Mouse (Mus musculus): Measurements from ENCODE around the gene Ptgfrn. TPM values are rescaled to one million over a fixed set of nuclear protein-coding genes. Genes with fewer than 3 reads are reported as not detected.

Ptgfrn gene
- polyA plus RNA-seq, 1 experiment from 2014 or later: 2.0 TPM

DNA sequence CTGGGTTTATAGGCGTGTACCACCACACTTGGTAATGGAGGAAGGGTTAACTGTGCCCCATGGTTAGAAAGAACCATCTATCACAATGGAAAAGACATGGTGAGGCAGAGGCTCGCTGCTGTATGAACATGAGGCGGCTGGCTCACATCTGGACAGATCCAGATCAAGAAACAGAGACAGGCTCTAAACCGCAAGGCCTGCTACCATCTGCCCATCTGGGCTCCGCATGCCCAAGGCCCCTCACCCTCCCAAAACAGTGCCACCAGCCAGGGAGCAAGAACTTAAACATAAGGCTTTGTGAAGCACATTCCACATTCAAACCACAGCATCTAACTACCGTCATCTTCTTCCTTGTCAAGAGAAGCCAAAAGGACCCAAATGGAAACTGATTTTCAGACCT lies 22.9 kb upstream of the Ptgfrn start:
- no peak for DNase-seq (ENCODE audit: low spot score)
- H3K4me1 ChIP-seq (replicated peaks): peaks cover 28% of the 10 kb centered on the region
- 90% methylated on average over 6 of the region's 6 CpGs for WGBS
- no peaks in the 10 kb centered on the region for H3K27me3 ChIP-seq (ENCODE audit: insufficient read depth, poor library complexity, severe bottlenecking)
- no peak overlapping the region for H3K4me3 ChIP-seq
- no peak overlapping the region for H3K27ac ChIP-seq
- H3K9me3 ChIP-seq: no peaks in the 10 kb centered on the region
- H3K36me3 ChIP-seq: no peaks in the 10 kb centered on the region

GRCm38 (mm10) chr3:101131772-101132171 lies 21.7 kb upstream of the Ptgfrn start:
- Histone ChIP-seq H3K4me1 (replicated peaks) (peaks cover 24% of the 10 kb centered on the region), H3K36me3 (no peaks in the 10 kb centered on the region), H3K4me3 (no peak overlapping the region), H3K27ac (no peak overlapping the region), H3K9me3 (no peaks in the 10 kb centered on the region), H3K27me3 (ENCODE audit: insufficient read depth, poor library complexity, severe bottlenecking) (no peaks in the 10 kb centered on the region)
- no peak for DNase-seq (ENCODE audit: low spot score)
- 91% methylated on average over 5 of the region's 5 CpGs for WGBS

- Histone ChIP-seq H3K27ac (peak overlapping the region; percentile 60), H3K27me3 (ENCODE audit: insufficient read depth, poor library complexity, severe bottlenecking) (no peaks in the 10 kb centered on the region), H3K9me3 (no peaks in the 10 kb centered on the region), H3K4me1 (replicated peaks) (peaks cover 15% of the 10 kb centered on the region), H3K4me3 (peak overlapping the region; percentile 33), H3K36me3 (no peaks in the 10 kb centered on the region)
- DNase-seq (ENCODE audit: low spot score): peak; percentile 60
- WGBS: 3% methylated on average over 11 of the region's 11 CpGs
Measured at GRCm38 (mm10) chr3:101130526-101130925, 20.4 kb upstream of the Ptgfrn start.

GRCm38 (mm10) chr3:101129620-101130019 lies 19.5 kb upstream of the Ptgfrn start:
- Histone ChIP-seq H3K9me3 (no peaks in the 10 kb centered on the region), H3K4me3 (no peak overlapping the region), H3K36me3 (no peaks in the 10 kb centered on the region), H3K4me1 (replicated peaks) (peaks cover 15% of the 10 kb centered on the region), H3K27ac (peak overlapping the region; percentile 35), H3K27me3 (ENCODE audit: insufficient read depth, poor library complexity, severe bottlenecking) (no peaks in the 10 kb centered on the region)
- 73% methylated on average over 3 of the region's 3 CpGs for WGBS
- no peak for DNase-seq (ENCODE audit: low spot score)

GRCm38 (mm10) chr3:101129090-101129489 lies 19.0 kb upstream of the Ptgfrn start:
- Histone ChIP-seq H3K27me3 (ENCODE audit: insufficient read depth, poor library complexity, severe bottlenecking) (no peaks in the 10 kb centered on the region), H3K4me3 (no peak overlapping the region), H3K4me1 (replicated peaks) (peaks cover 15% of the 10 kb centered on the region), H3K27ac (no peak overlapping the region), H3K9me3 (no peaks in the 10 kb centered on the region), H3K36me3 (no peaks in the 10 kb centered on the region)
- no peak for DNase-seq (ENCODE audit: low spot score)

DNA sequence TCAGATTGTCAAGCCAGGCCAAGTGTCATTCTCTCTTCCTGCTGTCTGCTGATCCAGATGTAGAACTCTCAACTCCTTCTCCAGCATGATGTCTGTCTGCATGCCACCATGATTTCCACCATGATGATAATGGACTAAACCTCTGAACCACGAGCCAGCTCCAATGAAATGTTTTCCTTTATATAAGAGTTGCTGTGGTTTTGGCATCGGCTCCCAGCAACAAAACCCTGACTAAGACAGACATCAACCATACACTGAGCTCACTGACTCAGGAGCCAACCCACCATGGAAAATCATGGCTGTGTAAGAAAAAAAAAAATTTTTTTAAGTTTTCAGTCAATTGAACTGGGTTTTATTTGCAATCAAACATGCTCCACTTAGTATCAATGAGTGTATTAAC lies 17.7 kb upstream of the Ptgfrn start:
- no peaks in the 10 kb centered on the region for H3K36me3 ChIP-seq
- no peak overlapping the region for H3K4me3 ChIP-seq
- H3K9me3 ChIP-seq: no peaks in the 10 kb centered on the region
- H3K27me3 ChIP-seq (ENCODE audit: insufficient read depth, poor library complexity, severe bottlenecking): no peaks in the 10 kb centered on the region
- DNase-seq (ENCODE audit: low spot score): no peak
- H3K27ac ChIP-seq: no peak overlapping the region
- peaks cover 11% of the 10 kb centered on the region for H3K4me1 ChIP-seq (replicated peaks)
- 90% methylated on average over 2 of the region's 2 CpGs for WGBS

DNA sequence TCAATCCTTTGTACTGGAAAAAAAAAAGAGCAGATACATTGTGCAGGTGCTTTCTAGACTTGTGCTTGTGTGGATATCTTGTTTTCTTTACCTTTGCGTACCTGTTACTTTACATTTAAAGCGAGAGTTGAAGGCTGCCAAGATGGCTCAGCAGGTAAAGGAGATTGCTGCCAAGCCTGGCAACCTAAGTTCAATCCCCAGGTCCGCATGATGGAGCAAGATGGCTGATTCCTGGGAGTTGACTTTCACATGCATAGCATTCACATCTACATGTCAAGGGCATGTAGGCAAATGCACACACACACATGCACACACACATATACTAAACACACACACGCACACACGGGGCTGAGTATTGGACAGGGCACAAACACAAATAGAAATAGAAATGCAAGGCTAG lies 14.6 kb upstream of the Ptgfrn start:
- 93% methylated on average over 5 of the region's 5 CpGs for WGBS
- no peaks in the 10 kb centered on the region for H3K27me3 ChIP-seq (ENCODE audit: insufficient read depth, poor library complexity, severe bottlenecking)
- no peaks in the 10 kb centered on the region for H3K36me3 ChIP-seq
- H3K9me3 ChIP-seq: no peaks in the 10 kb centered on the region
- no peak overlapping the region for H3K4me3 ChIP-seq
- no peak for DNase-seq (ENCODE audit: low spot score)
- H3K27ac ChIP-seq: no peak overlapping the region
- H3K4me1 ChIP-seq (replicated peaks): peaks cover 2% of the 10 kb centered on the region; the same call in 1 of the 2 replicates

DNA sequence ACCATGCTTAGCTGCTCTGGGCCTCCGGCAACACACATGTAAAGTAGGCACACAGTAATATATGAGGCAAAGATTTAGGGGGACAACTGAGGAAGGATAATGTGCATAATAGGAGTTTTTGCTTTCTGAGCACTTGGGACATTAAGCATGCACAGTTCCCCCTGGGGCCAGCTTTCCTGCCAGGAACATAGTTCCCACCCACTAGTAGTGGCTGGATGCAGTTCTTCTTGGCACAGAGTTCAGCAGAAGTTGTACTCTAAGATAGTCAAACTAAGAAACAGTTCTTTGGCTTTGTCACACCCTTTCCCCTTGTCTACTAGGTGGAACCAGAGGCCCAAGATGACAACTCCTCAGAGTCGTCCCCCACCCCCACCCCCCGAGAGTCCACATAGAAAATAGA lies 12.4 kb upstream of the Ptgfrn start:
- no peak overlapping the region for H3K27ac ChIP-seq
- H3K36me3 ChIP-seq: no peaks in the 10 kb centered on the region
- WGBS: 85% methylated on average over 3 of the region's 3 CpGs
- H3K27me3 ChIP-seq (ENCODE audit: insufficient read depth, poor library complexity, severe bottlenecking): no peaks in the 10 kb centered on the region
- H3K4me3 ChIP-seq: no peak overlapping the region
- H3K4me1 ChIP-seq (replicated peaks): no peaks in the 10 kb centered on the region
- no peaks in the 10 kb centered on the region for H3K9me3 ChIP-seq
- DNase-seq (ENCODE audit: low spot score): no peak

DNA sequence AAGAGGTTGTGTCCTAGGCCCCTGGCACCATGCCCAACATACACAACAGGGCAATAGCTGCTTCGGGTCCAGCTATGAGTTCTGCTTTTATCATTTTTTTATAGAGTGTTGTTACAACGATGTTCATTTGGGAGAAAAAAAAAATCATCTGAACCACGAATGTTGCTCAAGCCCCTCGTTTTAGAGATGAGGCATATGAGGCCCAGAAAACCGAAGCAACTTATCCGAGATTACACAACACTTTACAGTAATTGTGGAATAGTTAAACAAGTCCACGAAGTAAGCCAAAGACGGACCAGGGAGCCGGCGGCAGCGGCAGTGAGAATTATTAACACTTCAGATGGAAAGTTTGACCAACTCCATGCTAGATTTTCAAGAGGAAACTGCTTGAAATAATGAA lies 7.7 kb upstream of the Ptgfrn start:
- H3K4me3 ChIP-seq: no peak overlapping the region
- H3K4me1 ChIP-seq (replicated peaks): peaks cover 9% of the 10 kb centered on the region; the same call in 1 of the 2 replicates
- H3K9me3 ChIP-seq: no peaks in the 10 kb centered on the region
- 95% methylated on average over 11 of the region's 11 CpGs for WGBS
- H3K27ac ChIP-seq: no peak overlapping the region
- no peaks in the 10 kb centered on the region for H3K36me3 ChIP-seq
- DNase-seq (ENCODE audit: low spot score): no peak
- H3K27me3 ChIP-seq (ENCODE audit: insufficient read depth, poor library complexity, severe bottlenecking): 0 out of 2 replicates have a peak, but pooled peaks cover 2% of the 10 kb centered on the region

DNA sequence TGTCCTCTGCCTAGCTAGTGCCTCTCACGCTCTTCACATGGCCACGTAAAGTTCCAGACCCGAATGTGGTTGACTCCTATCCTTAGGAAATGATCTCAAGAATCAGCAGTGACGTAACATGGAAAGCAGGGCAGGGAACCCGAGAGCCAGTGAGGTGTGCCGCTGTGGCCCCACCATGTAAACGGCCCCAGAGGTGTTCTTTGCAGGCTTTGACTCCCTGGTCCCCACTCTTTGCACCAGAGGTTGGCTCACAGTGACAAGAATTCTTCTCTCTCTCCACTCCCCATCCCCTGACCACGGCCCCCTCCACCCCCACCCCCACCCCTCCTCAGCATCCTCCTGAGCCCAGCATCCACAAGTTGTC lies 7.3 kb upstream of the Ptgfrn start:
- peaks cover 9% of the 10 kb centered on the region; the same call in 1 of the 2 replicates for H3K4me1 ChIP-seq (replicated peaks)
- peak overlapping the region; percentile 69 for H3K27ac ChIP-seq
- no peaks in the 10 kb centered on the region for H3K36me3 ChIP-seq
- DNase-seq (ENCODE audit: low spot score): no peak
- H3K4me3 ChIP-seq: no peak overlapping the region
- peaks cover 6% of the 10 kb centered on the region; the same call in 1 of the 2 replicates for H3K27me3 ChIP-seq (ENCODE audit: insufficient read depth, poor library complexity, severe bottlenecking)
- H3K9me3 ChIP-seq: no peaks in the 10 kb centered on the region
- WGBS: 93% methylated on average over 8 of the region's 8 CpGs

- H3K4me1 ChIP-seq (replicated peaks): peaks cover 14% of the 10 kb centered on the region; the same call in 1 of the 2 replicates
- no peak overlapping the region for H3K4me3 ChIP-seq
- DNase-seq (ENCODE audit: low spot score): no peak
- peak overlapping the region; percentile 69 for H3K27ac ChIP-seq
- H3K36me3 ChIP-seq: no peaks in the 10 kb centered on the region
- 62% methylated on average over 25 of the region's 25 CpGs for whole genome bisulfite sequencing
- H3K9me3 ChIP-seq: no peaks in the 10 kb centered on the region
- peaks cover 13% of the 10 kb centered on the region; the same call in 1 of the 2 replicates for H3K27me3 ChIP-seq (ENCODE audit: insufficient read depth, poor library complexity, severe bottlenecking)
Measured at GRCm38 (mm10) chr3:101116431-101117385, 6.6 kb upstream of the Ptgfrn start.

DNA sequence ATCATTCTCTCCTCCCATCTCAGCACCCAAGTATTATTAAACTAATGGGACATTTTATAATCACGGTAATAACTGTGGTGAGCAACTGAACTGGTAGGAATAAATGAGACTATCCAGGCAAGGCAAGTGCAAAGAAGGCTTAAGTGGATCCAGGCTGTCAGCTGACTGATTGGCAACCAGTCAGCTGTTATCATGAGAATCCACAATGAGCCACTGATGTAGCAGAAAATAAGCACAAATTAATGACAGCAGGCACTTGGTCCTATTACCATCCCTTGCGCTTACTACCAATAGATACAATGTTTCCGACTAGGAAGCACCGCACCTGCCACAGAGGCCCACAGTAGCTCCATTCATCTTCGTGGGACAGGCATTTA lies 2.4 kb upstream of the Ptgfrn start:
- no peak overlapping the region for H3K27ac ChIP-seq
- 92% methylated on average over 5 of the region's 5 CpGs for WGBS
- DNase-seq (ENCODE audit: low spot score): no peak
- peaks cover 53% of the 10 kb centered on the region for H3K4me1 ChIP-seq (replicated peaks)
- peaks cover 37% of the 10 kb centered on the region for H3K27me3 ChIP-seq (ENCODE audit: insufficient read depth, poor library complexity, severe bottlenecking)
- H3K9me3 ChIP-seq: no peaks in the 10 kb centered on the region
- no peak overlapping the region for H3K4me3 ChIP-seq
- no peaks in the 10 kb centered on the region for H3K36me3 ChIP-seq

DNA sequence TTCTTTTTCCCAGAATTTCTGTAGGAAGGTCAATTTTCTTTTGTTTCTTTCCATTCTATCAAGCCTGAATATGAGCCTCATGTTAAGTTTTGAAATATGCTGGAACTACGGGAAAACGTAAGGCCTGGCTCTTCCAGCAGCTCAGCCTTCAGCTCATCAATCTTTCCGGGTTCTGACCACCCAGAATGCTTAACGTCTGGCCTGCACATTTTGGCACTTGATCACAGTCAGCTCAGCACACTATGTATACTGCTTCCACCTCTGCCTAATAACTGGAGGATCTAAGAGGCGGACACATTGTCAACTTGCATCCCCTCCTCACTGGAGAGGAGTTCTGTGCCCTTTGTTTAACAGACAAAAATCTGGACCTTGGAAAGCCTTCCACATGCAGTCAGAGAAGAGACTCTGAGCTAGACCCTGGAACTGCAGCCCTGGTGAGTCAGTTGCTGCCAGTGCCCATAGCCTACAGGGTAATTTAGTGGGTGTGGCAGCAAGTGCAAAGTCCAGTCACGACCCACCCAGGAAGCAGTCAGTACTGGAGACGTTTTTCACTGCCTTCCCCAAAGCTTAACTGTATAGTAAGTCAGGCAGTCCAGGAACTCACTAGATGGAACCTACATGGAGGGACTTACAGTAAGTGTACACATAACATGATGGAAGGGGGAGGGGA lies 1.9 kb upstream of the Ptgfrn start:
- WGBS: 50% methylated on average over 7 of the region's 7 CpGs
- no peak overlapping the region for H3K27ac ChIP-seq
- no peak for DNase-seq (ENCODE audit: low spot score)
- H3K4me1 ChIP-seq (replicated peaks): peaks cover 56% of the 10 kb centered on the region
- no peaks in the 10 kb centered on the region for H3K9me3 ChIP-seq
- H3K4me3 ChIP-seq: no peak overlapping the region
- peaks cover 37% of the 10 kb centered on the region for H3K27me3 ChIP-seq (ENCODE audit: insufficient read depth, poor library complexity, severe bottlenecking)
- H3K36me3 ChIP-seq: no peaks in the 10 kb centered on the region

All from hindbrain, embryonic 10.5 days (tissue).